Mouse (Mus musculus): ENCODE results near the gene Clca3a1.
"Not testable (repeated sequence)": the region's sequence is repeated elsewhere in the genome, so short reads cannot be mapped to it uniquely, and the experiment has no call there.

Gene Clca3a1

GRCm38 (mm10) chr3:144760592-144761309 is at the start of gene Clca3a1:
Clca3a1 (minus strand) TSS chr3:144760977.
- no peak for ATAC-seq (ENCODE audit: insufficient number of reproducible peaks, low FRiP score, low TSS enrichment)

DNA sequence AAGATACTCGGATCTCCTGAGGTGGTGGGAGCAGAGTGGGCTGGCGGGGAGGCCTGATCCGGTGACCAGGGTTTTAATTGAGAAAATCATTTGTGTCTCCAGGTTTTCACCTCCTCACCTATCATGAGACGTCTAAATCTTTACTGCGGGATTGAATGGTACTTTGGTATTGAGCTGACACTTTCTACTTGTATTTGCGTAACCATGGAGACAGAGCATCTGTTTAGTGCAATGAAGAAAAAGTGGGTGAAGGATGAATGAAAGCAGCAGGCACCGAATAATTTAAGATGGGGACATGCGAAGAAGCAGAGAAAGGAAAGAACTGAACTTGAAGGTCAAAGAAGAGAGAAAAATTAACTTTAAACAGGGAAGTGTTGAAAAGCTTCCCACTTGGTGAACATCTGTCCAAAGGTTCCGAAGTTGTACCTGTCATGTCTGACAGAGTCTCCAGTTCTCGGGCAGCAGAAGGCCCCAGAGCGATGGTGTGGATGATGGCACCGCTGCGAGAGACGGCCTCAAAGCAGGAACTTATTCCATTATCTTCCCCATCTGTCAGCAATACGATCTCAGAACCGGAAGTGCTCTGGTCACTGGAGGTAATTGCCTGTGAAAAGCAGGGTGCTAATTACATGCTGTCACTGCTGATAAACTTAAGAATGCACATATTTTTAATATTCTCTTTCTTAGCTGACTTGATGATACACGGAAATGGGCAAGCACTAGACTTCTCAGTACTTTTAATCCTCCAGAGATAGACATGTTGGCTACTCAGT is 47.6 kb upstream of the Clca3a1 start:
- ATAC-seq (ENCODE audit: insufficient number of reproducible peaks, low FRiP score, low TSS enrichment) = not testable (repeated sequence)

DNA sequence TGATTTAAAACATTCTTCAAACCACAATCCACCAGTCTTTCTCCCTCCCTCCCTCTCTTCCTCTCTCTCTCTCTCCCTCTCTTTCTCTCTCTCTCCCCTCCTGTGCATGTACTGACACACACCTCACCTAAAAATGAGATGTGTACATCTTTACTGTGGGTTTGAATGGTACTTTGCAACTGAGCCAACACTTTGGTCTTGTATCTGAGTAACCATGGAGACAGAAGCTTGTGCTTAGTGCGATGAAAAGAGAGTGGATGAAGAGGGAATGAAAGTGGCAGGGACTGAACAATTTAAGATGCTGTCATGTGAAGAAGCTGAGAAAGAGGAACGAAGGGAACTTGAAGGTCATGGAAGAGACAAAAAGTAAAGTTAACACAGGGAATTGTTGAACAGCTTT is 45.8 kb upstream of the Clca3a1 start:
- ATAC-seq (ENCODE audit: insufficient number of reproducible peaks, low FRiP score, low TSS enrichment) = not testable (repeated sequence)

DNA sequence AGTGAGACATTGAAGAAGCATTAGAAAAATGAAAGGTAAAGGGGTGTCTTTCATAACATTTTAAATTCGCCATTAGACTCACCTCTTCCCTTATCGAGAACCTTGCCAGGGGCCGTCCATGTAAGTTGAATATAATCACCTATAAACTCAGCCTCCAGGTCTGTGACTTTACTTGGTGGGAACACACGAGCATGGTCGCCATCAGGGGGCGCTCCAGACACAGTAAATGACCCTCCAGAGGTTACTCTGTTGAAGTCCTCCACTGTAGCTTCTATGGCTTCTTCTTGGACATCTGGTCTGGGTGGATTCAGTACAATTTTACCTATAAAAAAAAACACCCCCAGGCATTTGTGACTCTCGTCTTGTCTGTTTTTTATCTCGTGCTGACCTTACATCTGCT is 41.1 kb upstream of the Clca3a1 start:
- no peak for ATAC-seq (ENCODE audit: insufficient number of reproducible peaks, low FRiP score, low TSS enrichment)

- no peak for ATAC-seq (ENCODE audit: insufficient number of reproducible peaks, low FRiP score, low TSS enrichment)
These were observed 24.7 kb upstream of the Clca3a1 start for GRCm38 (mm10) chr3:144785181-144786148.

- ATAC-seq (ENCODE audit: insufficient number of reproducible peaks, low FRiP score, low TSS enrichment) = no peak
These were observed 4.4 kb upstream of the Clca3a1 start for GRCm38 (mm10) chr3:144765161-144765560.

GRCm38 (mm10) chr3:144761454-144761853 is 677 bp upstream of the Clca3a1 start:
- ATAC-seq (ENCODE audit: insufficient number of reproducible peaks, low FRiP score, low TSS enrichment) = no peak

- no peak for ATAC-seq (ENCODE audit: insufficient number of reproducible peaks, low FRiP score, low TSS enrichment)
These were observed 1.1 kb downstream of the Clca3a1 start for GRCm38 (mm10) chr3:144759719-144760118.

DNA sequence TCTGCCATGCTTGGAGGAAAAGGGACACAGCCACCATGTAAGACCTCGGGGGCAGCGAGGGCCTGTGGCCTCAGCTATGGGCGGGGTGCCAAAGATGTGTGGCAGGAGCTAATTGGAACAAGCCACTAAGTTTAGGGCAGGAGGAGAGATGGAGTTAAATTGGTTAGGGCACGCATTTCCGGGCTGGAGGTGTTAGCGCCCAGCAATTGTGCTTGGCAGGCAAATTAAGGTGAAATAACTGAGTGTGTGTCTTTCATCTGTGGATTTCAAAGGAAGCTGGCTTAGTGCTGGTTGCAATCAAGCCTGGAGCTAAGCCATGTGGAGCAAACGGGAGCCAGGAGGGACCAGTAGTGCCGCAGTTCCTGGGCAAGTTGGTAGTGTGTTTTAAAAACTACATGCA is 4.7 kb downstream of the Clca3a1 start:
- not testable (repeated sequence) for ATAC-seq (ENCODE audit: insufficient number of reproducible peaks, low FRiP score, low TSS enrichment)

DNA sequence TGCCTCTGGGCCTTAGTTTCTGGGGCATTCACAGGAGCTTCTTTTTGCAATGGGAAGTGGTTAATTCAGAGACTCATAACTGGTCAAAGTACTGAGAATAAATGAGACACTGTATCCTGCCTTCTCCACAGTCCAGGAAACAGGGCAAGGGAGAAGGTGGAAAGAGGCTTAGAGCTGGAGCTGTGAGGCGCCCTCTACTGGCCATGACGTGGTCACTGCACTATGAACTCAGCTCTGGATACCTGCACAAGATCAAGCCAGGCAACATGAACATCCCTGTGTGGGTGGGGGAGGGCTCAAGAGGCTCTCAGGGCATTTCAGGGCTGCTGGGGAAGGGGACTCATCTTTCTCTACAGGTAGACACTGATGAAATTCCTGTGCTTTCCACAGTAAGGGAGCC is 7.7 kb downstream of the Clca3a1 start:
- ATAC-seq (ENCODE audit: insufficient number of reproducible peaks, low FRiP score, low TSS enrichment) = peak; percentile 79; the same call in 1 of the 2 replicates

- not testable (repeated sequence) for ATAC-seq (ENCODE audit: insufficient number of reproducible peaks, low FRiP score, low TSS enrichment)
These were observed 11.5 kb downstream of the Clca3a1 start for GRCm38 (mm10) chr3:144749062-144749963.

DNA sequence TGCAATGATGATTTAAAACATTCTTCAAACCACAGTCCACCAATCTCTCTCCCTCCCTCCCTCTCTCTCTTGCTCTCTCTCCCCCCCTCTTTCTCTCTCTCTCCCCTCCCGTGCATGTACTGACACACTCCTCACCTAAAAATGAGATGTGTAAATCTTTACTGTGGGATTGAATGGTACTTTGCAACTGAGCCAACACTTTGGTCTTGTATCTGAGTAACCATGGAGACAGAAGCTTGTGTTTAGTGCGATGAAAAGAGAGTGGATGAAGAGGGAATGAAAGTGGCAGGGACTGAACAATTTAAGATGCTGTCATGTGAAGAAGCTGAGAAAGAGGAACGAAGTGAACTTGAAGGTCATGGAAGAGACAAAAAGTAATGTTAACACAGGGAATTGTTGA is 13.1 kb downstream of the Clca3a1 start:
- not testable (repeated sequence) for ATAC-seq (ENCODE audit: insufficient number of reproducible peaks, low FRiP score, low TSS enrichment)

GRCm38 (mm10) chr3:144738396-144738795 is 22.4 kb downstream of the Clca3a1 start:
- ATAC-seq (ENCODE audit: insufficient number of reproducible peaks, low FRiP score, low TSS enrichment) = not testable (repeated sequence)

- no peak for ATAC-seq (ENCODE audit: insufficient number of reproducible peaks, low FRiP score, low TSS enrichment)
These were observed 23.9 kb downstream of the Clca3a1 start for GRCm38 (mm10) chr3:144736831-144737230.

- no peak for ATAC-seq (ENCODE audit: insufficient number of reproducible peaks, low FRiP score, low TSS enrichment)
These were observed 37.3 kb downstream of the Clca3a1 start for GRCm38 (mm10) chr3:144723455-144723854.

GRCm38 (mm10) chr3:144722566-144722965 is 38.2 kb downstream of the Clca3a1 start:
- not testable (repeated sequence) for ATAC-seq (ENCODE audit: insufficient number of reproducible peaks, low FRiP score, low TSS enrichment)

DNA sequence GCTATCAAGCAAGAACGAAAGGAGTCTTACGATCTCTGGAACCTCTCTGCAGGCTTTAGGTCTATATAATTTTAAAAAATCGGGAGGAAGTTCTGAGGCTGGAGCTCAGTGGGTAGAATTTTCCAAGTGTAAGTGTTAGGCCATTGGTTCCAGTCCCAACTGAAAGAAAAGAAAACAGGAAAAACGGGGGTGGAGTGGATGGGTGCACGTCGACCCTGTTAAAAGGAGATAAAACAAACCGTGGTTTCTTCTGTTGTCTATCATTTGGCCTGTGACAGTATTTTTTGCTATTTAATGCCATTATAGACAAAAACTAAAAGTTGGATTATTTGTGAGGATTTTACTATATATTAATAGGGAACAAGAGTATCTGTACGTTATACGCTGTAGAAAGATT is 38.9 kb downstream of the Clca3a1 start:
- ATAC-seq (ENCODE audit: insufficient number of reproducible peaks, low FRiP score, low TSS enrichment) = no peak

GRCm38 (mm10) chr3:144721077-144721859 is 39.5 kb downstream of the Clca3a1 start:
- ATAC-seq (ENCODE audit: insufficient number of reproducible peaks, low FRiP score, low TSS enrichment) = no peak
